Mouse (Mus musculus): ENCODE data around the gene Pdcd1lg2. TPM values are rescaled to one million over a fixed set of nuclear protein-coding genes. Genes with fewer than 3 reads are reported as not detected.

Pdcd1lg2 gene
- polyA plus RNA-seq, 1 experiment = 0.19 TPM

- H3K36me3 ChIP-seq (ENCODE audit: control insufficient read depth, insufficient read depth, low read length) = no peaks in the 10 kb centered on the region
- H3K4me1 ChIP-seq (ENCODE audit: control insufficient read depth, insufficient read depth, low read length) = no peaks in the 10 kb centered on the region
- no peak for TF ChIP-seq CTCF (IDR thresholded peaks at IDR 0.05; ENCODE audit: control insufficient read depth, insufficient read depth, insufficient replicate concordance, low read depth, low read length)
- no peak overlapping the region for H3K4me3 ChIP-seq (ENCODE audit: control insufficient read depth, low read depth, low read length)
- no peak overlapping the region for H3K27ac ChIP-seq (ENCODE audit: control insufficient read depth, insufficient read depth, low read depth, low read length)
- no peaks in the 10 kb centered on the region for H3K27me3 ChIP-seq (ENCODE audit: control insufficient read depth, insufficient read depth, low read length)
Measured at GRCm38 (mm10) chr19:29487326-29488072, 76.8 kb downstream of the Pdcd1lg2 start.

GRCm38 (mm10) chr19:29488073-29488390, 77.3 kb downstream of the Pdcd1lg2 start:
- Histone ChIP-seq H3K4me3 (ENCODE audit: control insufficient read depth, low read depth, low read length) (no peak overlapping the region), H3K27me3 (ENCODE audit: control insufficient read depth, insufficient read depth, low read length) (no peaks in the 10 kb centered on the region), H3K36me3 (ENCODE audit: control insufficient read depth, insufficient read depth, low read length) (no peaks in the 10 kb centered on the region), H3K27ac (ENCODE audit: control insufficient read depth, insufficient read depth, low read depth, low read length) (no peak overlapping the region), H3K4me1 (ENCODE audit: control insufficient read depth, insufficient read depth, low read length) (no peaks in the 10 kb centered on the region)
- no peak for TF ChIP-seq CTCF (IDR thresholded peaks at IDR 0.05; ENCODE audit: control insufficient read depth, insufficient read depth, insufficient replicate concordance, low read depth, low read length)
- TF ChIP-seq POLR2A (IDR thresholded peaks at IDR 0.05; ENCODE audit: control insufficient read depth, low read depth, low read length) = no peak

- Histone ChIP-seq H3K36me3 (ENCODE audit: control insufficient read depth, insufficient read depth, low read length) (no peaks in the 10 kb centered on the region), H3K4me1 (ENCODE audit: control insufficient read depth, insufficient read depth, low read length) (no peaks in the 10 kb centered on the region), H3K4me3 (ENCODE audit: control insufficient read depth, low read depth, low read length) (no peak overlapping the region), H3K27ac (ENCODE audit: control insufficient read depth, insufficient read depth, low read depth, low read length) (no peak overlapping the region), H3K27me3 (ENCODE audit: control insufficient read depth, insufficient read depth, low read length) (no peaks in the 10 kb centered on the region)
- TF ChIP-seq CTCF (IDR thresholded peaks at IDR 0.05; ENCODE audit: control insufficient read depth, insufficient read depth, insufficient replicate concordance, low read depth, low read length) = no peak
- no peak for TF ChIP-seq POLR2A (IDR thresholded peaks at IDR 0.05; ENCODE audit: control insufficient read depth, low read depth, low read length)
Measured at GRCm38 (mm10) chr19:29488420-29488819, 77.7 kb downstream of the Pdcd1lg2 start.

GRCm38 (mm10) chr19:29489785-29490284, 79.1 kb downstream of the Pdcd1lg2 start:
- H3K36me3 ChIP-seq (ENCODE audit: control insufficient read depth, insufficient read depth, low read length) = no peaks in the 10 kb centered on the region
- TF ChIP-seq CTCF (IDR thresholded peaks at IDR 0.05; ENCODE audit: control insufficient read depth, insufficient read depth, insufficient replicate concordance, low read depth, low read length) = no peak
- no peak for TF ChIP-seq POLR2A (IDR thresholded peaks at IDR 0.05; ENCODE audit: control insufficient read depth, low read depth, low read length)
- no peaks in the 10 kb centered on the region for H3K27me3 ChIP-seq (ENCODE audit: control insufficient read depth, insufficient read depth, low read length)
- H3K27ac ChIP-seq (ENCODE audit: control insufficient read depth, insufficient read depth, low read depth, low read length) = no peak overlapping the region
- no peaks in the 10 kb centered on the region for H3K4me1 ChIP-seq (ENCODE audit: control insufficient read depth, insufficient read depth, low read length)
- no peak overlapping the region for H3K4me3 ChIP-seq (ENCODE audit: control insufficient read depth, low read depth, low read length)

GRCm38 (mm10) chr19:29491467-29491866, 80.7 kb downstream of the Pdcd1lg2 start:
- Histone ChIP-seq H3K27ac (ENCODE audit: control insufficient read depth, insufficient read depth, low read depth, low read length) (no peak overlapping the region), H3K36me3 (ENCODE audit: control insufficient read depth, insufficient read depth, low read length) (no peaks in the 10 kb centered on the region), H3K4me3 (ENCODE audit: control insufficient read depth, low read depth, low read length) (no peak overlapping the region), H3K4me1 (ENCODE audit: control insufficient read depth, insufficient read depth, low read length) (no peaks in the 10 kb centered on the region), H3K27me3 (ENCODE audit: control insufficient read depth, insufficient read depth, low read length) (no peaks in the 10 kb centered on the region)
- TF ChIP-seq CTCF (IDR thresholded peaks at IDR 0.05; ENCODE audit: control insufficient read depth, insufficient read depth, insufficient replicate concordance, low read depth, low read length) (no peak), POLR2A (IDR thresholded peaks at IDR 0.05; ENCODE audit: control insufficient read depth, low read depth, low read length) (no peak)

- Histone ChIP-seq H3K27me3 (ENCODE audit: control insufficient read depth, insufficient read depth, low read length) (no peaks in the 10 kb centered on the region), H3K27ac (ENCODE audit: control insufficient read depth, insufficient read depth, low read depth, low read length) (no peak overlapping the region), H3K4me3 (ENCODE audit: control insufficient read depth, low read depth, low read length) (no peak overlapping the region), H3K36me3 (ENCODE audit: control insufficient read depth, insufficient read depth, low read length) (no peaks in the 10 kb centered on the region), H3K4me1 (ENCODE audit: control insufficient read depth, insufficient read depth, low read length) (no peaks in the 10 kb centered on the region)
- TF ChIP-seq CTCF (IDR thresholded peaks at IDR 0.05; ENCODE audit: control insufficient read depth, insufficient read depth, insufficient replicate concordance, low read depth, low read length) = no peak
- TF ChIP-seq POLR2A (IDR thresholded peaks at IDR 0.05; ENCODE audit: control insufficient read depth, low read depth, low read length) = no peak
Measured at GRCm38 (mm10) chr19:29494454-29494853, 83.7 kb downstream of the Pdcd1lg2 start.

- Histone ChIP-seq H3K4me3 (ENCODE audit: control insufficient read depth, low read depth, low read length) (no peak overlapping the region), H3K4me1 (ENCODE audit: control insufficient read depth, insufficient read depth, low read length) (peaks cover 3% of the 10 kb centered on the region), H3K36me3 (ENCODE audit: control insufficient read depth, insufficient read depth, low read length) (no peaks in the 10 kb centered on the region), H3K27me3 (ENCODE audit: control insufficient read depth, insufficient read depth, low read length) (no peaks in the 10 kb centered on the region), H3K27ac (ENCODE audit: control insufficient read depth, insufficient read depth, low read depth, low read length) (no peak overlapping the region)
- TF ChIP-seq CTCF (IDR thresholded peaks at IDR 0.05; ENCODE audit: control insufficient read depth, insufficient read depth, insufficient replicate concordance, low read depth, low read length) = no peak
- no peak for TF ChIP-seq POLR2A (IDR thresholded peaks at IDR 0.05; ENCODE audit: control insufficient read depth, low read depth, low read length)
Measured at GRCm38 (mm10) chr19:29496001-29496597, 85.4 kb downstream of the Pdcd1lg2 start.

Measured in testis, adult 2 months (tissue).